Mouse (Mus musculus): ENCODE results near the gene Gm38431. TPM values are rescaled to one million over a fixed set of nuclear protein-coding genes. Genes with fewer than 3 reads are reported as not detected.

Gene Gm38431
- polyA plus RNA-seq, 1 experiment from 2014 or later, result 1.6 TPM

- DNase-seq, result peak; percentile 85
- peak within 1 kb of the TSS; percentile 98 for H3K27ac ChIP-seq
- H3K9me3 ChIP-seq (replicated peaks), result no peaks in the 10 kb centered on the region
- peak within 1 kb of the TSS; percentile 99 for H3K4me2 ChIP-seq
- H3K36me3 ChIP-seq, result peaks cover 18% of the 10 kb centered on the region; the same call in 1 of the 2 replicates
- H3K4me1 ChIP-seq (replicated peaks), result peaks cover 74% of the 10 kb centered on the region
- peak within 1 kb of the TSS; percentile 75 for H3K4me3 ChIP-seq (replicated peaks)
- under 1% methylated on average over 37 of the region's 37 CpGs for WGBS (ENCODE audit: insufficient replicate concordance)
- H3K27me3 ChIP-seq, result peaks cover 30% of the 10 kb centered on the region
- H3K9ac ChIP-seq, result peak within 1 kb of the TSS; percentile 94
- ATAC-seq (ENCODE audit: low read depth), result peak; percentile 82
Measured at GRCm38 (mm10) chr9:21029291-21030054, 62.3 kb downstream of the Gm38431 start, which contains the start of gene Icam4. Gene Icam4, plus strand, starts transcription at chr9:21029373.

DNA sequence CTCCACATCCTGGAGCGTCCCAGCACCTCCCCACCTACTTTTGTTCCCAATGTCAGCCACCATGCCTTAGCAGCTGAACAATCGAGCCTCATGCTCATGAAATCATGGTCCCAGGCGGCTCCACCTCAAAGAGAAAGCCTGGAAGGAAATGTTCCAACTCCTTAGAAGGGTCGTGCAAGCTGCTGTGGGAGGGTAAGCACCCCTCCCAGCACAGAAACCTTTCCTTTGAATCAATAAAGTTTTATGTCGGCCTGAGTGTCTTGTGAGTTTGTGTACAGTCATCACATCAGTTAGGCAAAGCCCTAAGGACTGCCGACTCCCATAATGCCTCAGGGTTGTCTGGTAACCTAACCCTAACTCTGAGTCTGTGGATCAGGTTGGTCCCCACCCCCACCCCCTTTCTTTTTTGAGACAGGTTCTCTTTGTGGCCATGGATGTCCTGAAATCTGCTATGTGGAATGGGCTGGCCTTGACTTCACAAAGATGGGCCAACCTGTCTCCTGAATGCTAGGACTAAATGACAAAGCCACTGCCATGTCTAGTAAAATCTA is 63.2 kb downstream of the Gm38431 start:
- H3K4me3 ChIP-seq (replicated peaks), result peak overlapping the region; percentile 75
- DNase-seq (no peak), ATAC-seq (ENCODE audit: low read depth) (no peak)
- WGBS (ENCODE audit: insufficient replicate concordance), result 47% methylated on average over 6 of the region's 6 CpGs
- peak overlapping the region; percentile 94 for H3K9ac ChIP-seq
- peaks cover 21% of the 10 kb centered on the region for H3K27me3 ChIP-seq
- H3K36me3 ChIP-seq, result peaks cover 18% of the 10 kb centered on the region; the same call in 1 of the 2 replicates
- H3K27ac ChIP-seq, result peak overlapping the region; percentile 98
- H3K4me1 ChIP-seq (replicated peaks), result peaks cover 68% of the 10 kb centered on the region
- peak overlapping the region; percentile 99 for H3K4me2 ChIP-seq
- no peaks in the 10 kb centered on the region for H3K9me3 ChIP-seq (replicated peaks)

DNA sequence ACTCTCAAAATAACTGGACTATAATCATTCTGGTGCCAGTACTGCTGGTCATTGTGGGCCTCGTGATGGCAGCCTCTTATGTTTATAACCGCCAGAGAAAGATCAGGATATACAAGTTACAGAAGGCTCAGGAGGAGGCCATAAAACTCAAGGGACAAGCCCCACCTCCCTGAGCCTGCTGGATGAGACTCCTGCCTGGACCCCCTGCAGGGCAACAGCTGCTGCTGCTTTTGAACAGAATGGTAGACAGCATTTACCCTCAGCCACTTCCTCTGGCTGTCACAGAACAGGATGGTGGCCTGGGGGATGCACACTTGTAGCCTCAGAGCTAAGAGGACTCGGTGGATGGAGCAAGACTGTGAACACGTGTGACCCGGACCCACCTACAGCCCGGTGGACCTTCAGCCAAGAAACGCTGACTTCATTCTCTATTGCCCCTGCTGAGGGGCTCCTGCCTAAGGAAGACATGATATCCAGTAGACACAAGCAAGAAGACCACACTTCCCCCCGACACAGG is 64.0 kb downstream of the Gm38431 start:
- Histone ChIP-seq H3K36me3 (peaks cover 18% of the 10 kb centered on the region; the same call in 1 of the 2 replicates), H3K27me3 (peaks cover 13% of the 10 kb centered on the region), H3K4me1 (replicated peaks) (peaks cover 60% of the 10 kb centered on the region), H3K4me2 (no peak overlapping the region), H3K4me3 (replicated peaks) (no peak overlapping the region), H3K27ac (peak overlapping the region; percentile 98), H3K9ac (peak overlapping the region; percentile 39), H3K9me3 (replicated peaks) (no peaks in the 10 kb centered on the region)
- 71% methylated on average over 8 of the region's 8 CpGs for WGBS (ENCODE audit: insufficient replicate concordance)
- no peak for ATAC-seq (ENCODE audit: low read depth)
- no peak for DNase-seq

GRCm38 (mm10) chr9:21026849-21027248 is 64.9 kb downstream of the Gm38431 start:
- H3K4me1 ChIP-seq (replicated peaks), result peaks cover 51% of the 10 kb centered on the region

DNA sequence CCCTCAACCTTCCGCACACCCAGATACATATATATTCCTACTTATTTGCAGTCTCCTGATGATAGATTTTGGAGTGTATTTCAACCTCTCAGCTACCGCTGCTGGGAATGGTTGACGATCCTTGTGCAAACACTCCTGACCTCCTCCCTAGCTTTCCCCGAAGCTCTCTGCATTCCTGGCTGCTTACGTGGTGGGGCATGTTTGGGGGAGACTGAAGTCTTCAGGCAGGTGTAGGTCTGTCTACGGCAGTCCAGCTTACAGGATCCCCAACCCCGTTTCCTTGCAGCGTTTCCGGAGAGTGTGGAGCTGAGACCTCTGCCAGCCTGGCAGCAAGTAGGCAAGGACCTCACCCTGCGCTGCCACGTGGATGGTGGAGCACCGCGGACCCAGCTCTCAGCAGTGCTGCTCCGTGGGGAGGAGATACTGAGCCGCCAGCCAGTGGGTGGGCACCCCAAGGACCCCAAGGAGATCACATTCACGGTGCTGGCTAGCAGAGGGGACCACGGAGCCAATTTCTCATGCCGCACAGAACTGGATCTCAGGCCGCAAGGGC is 66.5 kb downstream of the Gm38431 start:
- Histone ChIP-seq H3K9ac (no peak overlapping the region), H3K27me3 (no peaks in the 10 kb centered on the region), H3K9me3 (replicated peaks) (no peaks in the 10 kb centered on the region), H3K4me2 (no peak overlapping the region), H3K4me3 (replicated peaks) (no peak overlapping the region), H3K36me3 (peaks cover 18% of the 10 kb centered on the region; the same call in 1 of the 2 replicates), H3K27ac (peak overlapping the region; percentile 40; the same call in 1 of the 2 replicates), H3K4me1 (replicated peaks) (peaks cover 40% of the 10 kb centered on the region)
- WGBS (ENCODE audit: insufficient replicate concordance), result 81% methylated on average over 19 of the region's 19 CpGs
- no peak for DNase-seq
- no peak for ATAC-seq (ENCODE audit: low read depth)

More at GRCm38 (mm10) chr9:21026849-21027248, 64.9 kb downstream of the Gm38431 start:
- peak overlapping the region; percentile 98 for H3K27ac ChIP-seq
- peaks cover 3% of the 10 kb centered on the region for H3K27me3 ChIP-seq
- H3K36me3 ChIP-seq, result peaks cover 18% of the 10 kb centered on the region; the same call in 1 of the 2 replicates
- no peaks in the 10 kb centered on the region for H3K9me3 ChIP-seq (replicated peaks)
- 84% methylated on average over 12 of the region's 12 CpGs for WGBS (ENCODE audit: insufficient replicate concordance)
- H3K9ac ChIP-seq, result 0 out of 2 replicates have a peak overlapping the region, but pooled peaks have one; percentile 39
- no peak for ATAC-seq (ENCODE audit: low read depth)
- DNase-seq, result no peak
- no peak overlapping the region for H3K4me2 ChIP-seq
- no peak overlapping the region for H3K4me3 ChIP-seq (replicated peaks)

DNA sequence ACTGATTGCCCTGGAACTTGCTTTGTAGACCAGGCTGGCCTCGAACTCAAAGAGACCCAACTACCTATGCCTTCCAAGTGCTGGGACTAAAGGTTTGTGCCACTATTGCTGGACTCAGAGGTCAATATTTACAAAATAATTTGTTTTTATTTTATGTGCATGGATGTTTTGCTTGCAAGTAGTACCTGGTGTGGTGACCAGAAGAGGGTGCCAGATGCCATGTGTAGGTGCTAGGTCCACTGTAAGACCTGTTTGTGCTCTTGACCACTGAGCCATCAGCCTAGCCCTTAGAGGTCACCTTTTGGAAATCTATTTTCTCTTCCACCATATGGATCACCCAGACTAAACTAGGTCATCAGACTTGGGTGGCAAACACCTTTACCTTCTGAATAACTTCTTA is 69.1 kb downstream of the Gm38431 start:
- H3K27me3 ChIP-seq, result peaks cover 9% of the 10 kb centered on the region; the same call in 1 of the 2 replicates
- peaks cover 22% of the 10 kb centered on the region for H3K4me1 ChIP-seq (replicated peaks)
- no peak overlapping the region for H3K4me3 ChIP-seq (replicated peaks)
- H3K9me3 ChIP-seq (replicated peaks), result no peaks in the 10 kb centered on the region
- H3K36me3 ChIP-seq, result peaks cover 14% of the 10 kb centered on the region; the same call in 1 of the 2 replicates
- ATAC-seq (ENCODE audit: low read depth) (no peak), DNase-seq (no peak)
- 55% methylated on average over 1 of the region's 1 CpGs for WGBS (ENCODE audit: insufficient replicate concordance)
- no peak overlapping the region for H3K9ac ChIP-seq
- H3K27ac ChIP-seq, result no peak overlapping the region
- H3K4me2 ChIP-seq, result no peak overlapping the region

DNA sequence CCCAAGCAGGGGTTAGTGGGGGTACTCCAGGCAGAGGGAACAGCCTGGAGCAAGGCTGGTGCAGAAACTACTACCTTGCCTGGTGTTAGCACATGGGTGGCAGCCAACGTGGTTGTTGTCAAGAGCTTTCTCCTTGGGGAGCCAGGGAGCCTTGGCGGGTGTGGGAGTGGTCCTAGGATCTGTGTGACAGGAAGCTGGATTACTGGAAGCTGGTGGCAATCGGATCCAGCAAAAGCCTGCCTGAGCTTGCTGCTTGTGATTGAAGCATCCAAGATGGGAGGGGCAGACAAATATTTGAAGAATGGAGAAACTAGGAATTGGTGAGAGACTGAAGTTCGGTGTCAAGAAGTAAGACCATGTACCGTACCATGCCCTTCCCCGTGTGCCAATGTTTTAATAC is 69.5 kb downstream of the Gm38431 start:
- peaks cover 22% of the 10 kb centered on the region for H3K4me1 ChIP-seq (replicated peaks)
- no peak overlapping the region for H3K4me2 ChIP-seq
- H3K36me3 ChIP-seq, result peaks cover 10% of the 10 kb centered on the region; the same call in 1 of the 2 replicates
- 70% methylated on average over 6 of the region's 6 CpGs for WGBS (ENCODE audit: insufficient replicate concordance)
- DNase-seq (no peak), ATAC-seq (ENCODE audit: low read depth) (no peak)
- H3K27me3 ChIP-seq, result peaks cover 13% of the 10 kb centered on the region
- H3K9me3 ChIP-seq (replicated peaks), result no peaks in the 10 kb centered on the region
- H3K27ac ChIP-seq, result no peak overlapping the region
- H3K4me3 ChIP-seq (replicated peaks), result no peak overlapping the region
- H3K9ac ChIP-seq, result no peak overlapping the region

GRCm38 (mm10) chr9:21021363-21021762 is 70.4 kb downstream of the Gm38431 start:
- Histone ChIP-seq H3K27ac (no peak overlapping the region), H3K9me3 (replicated peaks) (no peaks in the 10 kb centered on the region), H3K4me2 (no peak overlapping the region), H3K27me3 (peaks cover 23% of the 10 kb centered on the region), H3K4me1 (replicated peaks) (peaks cover 22% of the 10 kb centered on the region), H3K4me3 (replicated peaks) (no peak overlapping the region), H3K36me3 (peaks cover 7% of the 10 kb centered on the region; the same call in 1 of the 2 replicates), H3K9ac (no peak overlapping the region)
- 75% methylated on average over 3 of the region's 3 CpGs for WGBS (ENCODE audit: insufficient replicate concordance)
- no peak for ATAC-seq (ENCODE audit: low read depth)
- DNase-seq, result no peak

GRCm38 (mm10) chr9:21018600-21018999 is 73.2 kb downstream of the Gm38431 start:
- DNase-seq (no peak), ATAC-seq (ENCODE audit: low read depth) (no peak)
- Histone ChIP-seq H3K9ac (0 out of 2 replicates have a peak overlapping the region, but pooled peaks have one; percentile 3), H3K36me3 (no peaks in the 10 kb centered on the region; the same call in 1 of the 2 replicates), H3K4me1 (replicated peaks) (peaks cover 37% of the 10 kb centered on the region), H3K4me3 (replicated peaks) (no peak overlapping the region), H3K4me2 (no peak overlapping the region), H3K27ac (no peak overlapping the region), H3K27me3 (peaks cover 49% of the 10 kb centered on the region), H3K9me3 (replicated peaks) (no peaks in the 10 kb centered on the region)
- whole genome bisulfite sequencing (ENCODE audit: insufficient replicate concordance), result 57% methylated on average over 2 of the region's 2 CpGs
